Mouse (Mus musculus) liver, embryonic 13.5 days (tissue): Measurements from ENCODE around the gene Mpp6. TPM values are rescaled to one million over a fixed set of nuclear protein-coding genes. Genes with fewer than 3 reads are reported as not detected.

Experiments
- ATAC-seq: fragments of 200-750 bp; cut with Nextera tagmentation; 2 replicates; pipeline ENCODE4 v1.8.0; 2017; ENCODE audit warnings: low read depth, mild to moderate bottlenecking, moderate number of reproducible peaks, moderate library complexity
- DNase-seq: peaks from one replicate; pipeline ENCODE4 v3.0.0; 2022
- H3K27ac ChIP-seq: fragments of 300-500 bp; sonication (generic); 2 replicates; pipeline ENCODE4 v1.5.1; 2015; ENCODE audit warnings: moderate library complexity, mild to moderate bottlenecking, inconsistent platforms
- H3K27me3 ChIP-seq: fragments of 300-500 bp; sonication (generic); 2 replicates; pipeline ENCODE4 v1.6.1; 2015; ENCODE audit warnings: mild to moderate bottlenecking, inconsistent platforms
- H3K36me3 ChIP-seq: fragments of 300-500 bp; sonication (generic); 2 replicates; pipeline ENCODE4 v1.6.1; 2015; ENCODE audit warnings: mild to moderate bottlenecking, inconsistent platforms
- H3K4me1 ChIP-seq: fragments of 300-500 bp; sonication (generic); replicated peaks from 2 replicates; pipeline ENCODE4 v1.6.1; 2015; ENCODE audit warnings: inconsistent platforms
- H3K4me2 ChIP-seq: fragments of 300-500 bp; sonication (generic); 2 replicates; pipeline ENCODE4 v1.6.1; 2015; ENCODE audit warnings: inconsistent platforms, mild to moderate bottlenecking, moderate library complexity
- H3K4me3 ChIP-seq: fragments of 300-500 bp; sonication (generic); replicated peaks from 2 replicates; pipeline ENCODE4 v1.5.1; 2015; ENCODE audit warnings: mild to moderate bottlenecking, inconsistent platforms
- H3K9ac ChIP-seq: fragments of 300-500 bp; sonication (generic); 2 replicates; pipeline ENCODE4 v1.6.1; 2015; ENCODE audit warnings: mild to moderate bottlenecking, inconsistent platforms
- H3K9me3 ChIP-seq: fragments of 300-500 bp; sonication (generic); replicated peaks from 2 replicates; pipeline ENCODE4 v1.6.1; 2016; ENCODE audit warnings: inconsistent platforms
- WGBS: fragments of 180-500 bp; shearing (Covaris S2); methylation state at CpG from one replicate; pipeline ENCODE4 v1.1.7; 2015; ENCODE audit not compliant: insufficient replicate concordance; 5-methylcytosine and 5-hydroxymethylcytosine counted together
- polyA plus RNA-seq: library from polyadenylated mRNA; unstranded; fragments of >200 nt; fragmentation: Nextera tagmentation; extraction: Ambion mirVana; gene quantifications from 2 replicates; pipeline ENCODE4 v1.2.1, GENCODE M21; 2015

Gene Mpp6
- polyA plus RNA-seq, 1 experiment from 2014 or later = 43.1 TPM

- Histone ChIP-seq H3K36me3 (no peaks in the 10 kb centered on the region), H3K4me3 (no peak overlapping the region), H3K4me1 (no peaks in the 10 kb centered on the region), H3K27ac (no peak overlapping the region), H3K27me3 (no peaks in the 10 kb centered on the region), H3K4me2 (no peak overlapping the region), H3K9me3 (no peaks in the 10 kb centered on the region), H3K9ac (no peak overlapping the region)
- WGBS = 37% methylated on average over 5 of the region's 5 CpGs
- ATAC-seq (no peak), DNase-seq (no peak)
These were observed 118.1 kb downstream of the Mpp6 start for GRCm38 (mm10) chr6:50228180-50228579.

DNA sequence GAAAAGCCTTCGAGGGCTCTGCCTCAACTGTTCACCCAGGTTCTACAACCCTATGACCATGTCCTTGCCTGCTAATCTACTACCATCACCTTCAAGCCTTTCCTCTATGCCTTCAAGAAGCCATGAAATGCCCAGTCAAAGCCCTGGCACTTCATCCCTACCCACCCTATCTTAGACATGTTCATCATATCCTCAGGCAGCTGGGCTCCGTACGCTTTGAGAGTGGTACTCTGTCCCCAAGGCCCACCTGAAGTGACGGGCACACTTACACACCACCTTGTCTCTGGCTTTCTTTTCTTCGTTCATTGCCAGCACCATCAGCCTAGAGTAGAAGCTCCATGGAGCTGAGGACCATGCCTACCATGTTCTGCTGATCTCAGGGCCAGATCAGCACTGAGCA, 121.2 kb downstream of the Mpp6 start:
- no peaks in the 10 kb centered on the region for H3K9me3 ChIP-seq
- no peaks in the 10 kb centered on the region for H3K4me1 ChIP-seq
- no peak overlapping the region for H3K9ac ChIP-seq
- H3K36me3 ChIP-seq = no peaks in the 10 kb centered on the region
- DNase-seq (no peak), ATAC-seq (no peak)
- WGBS = 66% methylated on average over 5 of the region's 5 CpGs
- H3K27me3 ChIP-seq = no peaks in the 10 kb centered on the region
- no peak overlapping the region for H3K4me3 ChIP-seq
- no peak overlapping the region for H3K27ac ChIP-seq
- no peak overlapping the region for H3K4me2 ChIP-seq

GRCm38 (mm10) chr6:50232984-50233383, 122.9 kb downstream of the Mpp6 start:
- 44% methylated on average over 1 of the region's 1 CpGs for WGBS
- Histone ChIP-seq H3K27me3 (no peaks in the 10 kb centered on the region), H3K4me1 (no peaks in the 10 kb centered on the region), H3K27ac (no peak overlapping the region), H3K4me3 (no peak overlapping the region), H3K4me2 (no peak overlapping the region), H3K9me3 (no peaks in the 10 kb centered on the region), H3K9ac (no peak overlapping the region), H3K36me3 (no peaks in the 10 kb centered on the region)
- no peak for DNase-seq
- no peak for ATAC-seq

DNA sequence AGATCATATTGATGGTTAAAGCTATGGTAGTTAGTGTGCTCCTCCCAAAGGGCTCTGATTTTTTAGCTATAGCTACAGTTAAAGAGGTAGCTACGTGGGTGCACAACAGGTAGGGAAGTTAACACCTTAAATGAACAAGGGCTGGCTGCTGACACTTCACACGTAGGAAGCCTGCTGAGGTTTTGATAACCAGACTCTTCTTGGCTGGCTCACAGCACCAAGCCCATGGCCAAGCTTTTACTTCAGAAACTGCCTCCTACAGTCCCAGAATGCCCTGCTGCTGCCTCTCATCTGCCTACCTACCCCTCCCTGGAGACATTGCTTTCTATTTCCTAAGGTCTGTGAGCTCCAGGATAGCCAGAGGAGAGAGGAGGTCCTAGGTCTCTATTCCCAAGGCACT, 127.9 kb downstream of the Mpp6 start:
- ATAC-seq (no peak), DNase-seq (no peak)
- 48% methylated on average over 2 of the region's 2 CpGs for WGBS
- Histone ChIP-seq H3K4me3 (no peak overlapping the region), H3K9ac (no peak overlapping the region), H3K27me3 (no peaks in the 10 kb centered on the region), H3K27ac (no peak overlapping the region), H3K9me3 (no peaks in the 10 kb centered on the region), H3K4me2 (no peak overlapping the region), H3K4me1 (peaks cover 21% of the 10 kb centered on the region), H3K36me3 (no peaks in the 10 kb centered on the region)

DNA sequence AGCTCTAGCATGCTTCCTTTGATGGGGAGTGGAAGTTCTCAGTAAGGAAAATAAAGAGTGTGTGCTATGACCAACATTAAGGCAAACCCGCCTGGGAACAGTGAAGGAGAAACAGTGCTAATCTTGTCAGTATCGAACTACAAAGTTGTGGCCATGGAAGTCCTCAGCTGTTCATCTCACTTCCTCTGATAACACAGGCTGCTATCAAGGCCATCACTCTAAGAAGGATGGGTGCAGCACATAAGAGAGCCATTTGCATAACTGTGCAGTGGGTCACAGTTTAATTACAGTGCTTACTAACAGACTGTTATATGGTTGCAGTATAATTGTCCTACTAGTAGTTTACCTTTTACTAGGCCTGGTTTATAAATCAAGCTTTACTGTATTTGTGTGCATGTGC, 129.9 kb downstream of the Mpp6 start:
- ATAC-seq = no peak
- H3K9me3 ChIP-seq = no peaks in the 10 kb centered on the region
- peaks cover 21% of the 10 kb centered on the region for H3K4me1 ChIP-seq
- no peak overlapping the region for H3K4me3 ChIP-seq
- H3K27ac ChIP-seq = no peak overlapping the region
- no peaks in the 10 kb centered on the region for H3K27me3 ChIP-seq
- H3K9ac ChIP-seq = no peak overlapping the region
- 32% methylated on average over 2 of the region's 2 CpGs for WGBS
- no peaks in the 10 kb centered on the region for H3K36me3 ChIP-seq
- DNase-seq = no peak
- H3K4me2 ChIP-seq = no peak overlapping the region

- 33% methylated on average over 5 of the region's 5 CpGs for WGBS
- H3K9me3 ChIP-seq = no peaks in the 10 kb centered on the region
- no peak overlapping the region for H3K4me3 ChIP-seq
- peaks cover 21% of the 10 kb centered on the region for H3K4me1 ChIP-seq
- DNase-seq (no peak), ATAC-seq (peak; percentile 54; the same call in 1 of the 2 replicates)
- no peaks in the 10 kb centered on the region for H3K36me3 ChIP-seq
- no peak overlapping the region for H3K4me2 ChIP-seq
- no peaks in the 10 kb centered on the region for H3K27me3 ChIP-seq
- no peak overlapping the region for H3K27ac ChIP-seq
- H3K9ac ChIP-seq = no peak overlapping the region
These were observed 130.4 kb downstream of the Mpp6 start for GRCm38 (mm10) chr6:50240437-50240836.

DNA sequence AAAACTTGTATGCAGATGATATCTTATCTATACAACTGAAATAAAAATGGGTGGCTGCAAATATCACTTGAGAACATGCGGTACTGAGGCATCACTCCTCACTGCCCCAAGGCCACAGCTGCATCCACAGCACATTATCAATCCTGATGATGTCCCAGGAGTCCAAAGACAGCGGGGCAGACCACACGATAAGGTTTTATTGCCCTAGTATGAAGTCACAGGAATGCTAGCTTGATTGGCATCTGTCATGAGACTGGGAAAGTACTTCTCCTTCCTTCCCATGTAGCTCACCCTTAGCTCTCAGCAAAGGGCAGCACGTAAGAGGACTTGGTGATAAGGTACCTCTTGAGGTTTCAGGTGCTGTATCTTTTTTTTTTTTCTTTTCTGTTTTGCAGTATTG, 134.1 kb downstream of the Mpp6 start:
- WGBS = 56% methylated on average over 4 of the region's 4 CpGs
- DNase-seq = no peak
- Histone ChIP-seq H3K9me3 (no peaks in the 10 kb centered on the region), H3K4me1 (peaks cover 21% of the 10 kb centered on the region), H3K36me3 (no peaks in the 10 kb centered on the region), H3K27ac (no peak overlapping the region), H3K4me2 (no peak overlapping the region), H3K9ac (no peak overlapping the region), H3K27me3 (no peaks in the 10 kb centered on the region), H3K4me3 (no peak overlapping the region)
- no peak for ATAC-seq

DNA sequence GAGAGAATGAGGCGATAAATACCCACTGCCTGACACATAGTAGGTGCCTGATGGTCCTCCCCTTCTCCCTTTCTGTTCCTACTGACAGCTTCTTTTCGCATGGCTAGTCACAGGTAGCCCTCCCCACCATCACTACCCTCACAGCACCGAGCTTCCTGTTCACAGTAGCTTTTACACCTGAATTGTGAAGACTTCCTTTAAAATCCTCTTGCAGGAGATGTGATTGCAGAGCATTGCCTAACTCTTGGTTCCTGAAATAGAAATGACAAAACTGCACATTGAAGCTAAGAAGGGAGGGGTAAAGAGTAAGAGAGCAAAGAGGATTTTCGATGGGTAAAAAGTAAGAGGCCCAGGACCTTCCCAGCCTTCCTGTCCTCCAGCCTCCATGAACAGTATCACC, 134.9 kb downstream of the Mpp6 start:
- ATAC-seq (no peak), DNase-seq (no peak)
- H3K4me3 ChIP-seq = no peak overlapping the region
- 40% methylated on average over 4 of the region's 4 CpGs for WGBS
- peaks cover 17% of the 10 kb centered on the region for H3K4me1 ChIP-seq
- no peak overlapping the region for H3K4me2 ChIP-seq
- H3K27me3 ChIP-seq = no peaks in the 10 kb centered on the region
- no peaks in the 10 kb centered on the region for H3K36me3 ChIP-seq
- no peaks in the 10 kb centered on the region for H3K9me3 ChIP-seq
- H3K27ac ChIP-seq = no peak overlapping the region
- H3K9ac ChIP-seq = no peak overlapping the region

- 27% methylated on average over 2 of the region's 2 CpGs for WGBS
These were observed 137.3 kb downstream of the Mpp6 start for GRCm38 (mm10) chr6:50247356-50247755.

GRCm38 (mm10) chr6:50247791-50248190, 137.8 kb downstream of the Mpp6 start:
- ATAC-seq = no peak
- Histone ChIP-seq H3K4me2 (no peak overlapping the region), H3K9me3 (no peaks in the 10 kb centered on the region), H3K4me1 (no peaks in the 10 kb centered on the region), H3K9ac (no peak overlapping the region), H3K27ac (no peak overlapping the region), H3K27me3 (no peaks in the 10 kb centered on the region), H3K4me3 (no peak overlapping the region), H3K36me3 (no peaks in the 10 kb centered on the region)
- no peak for DNase-seq
- WGBS = 40% methylated on average over 4 of the region's 4 CpGs

More at GRCm38 (mm10) chr6:50247356-50247755, 137.3 kb downstream of the Mpp6 start:
- H3K36me3 ChIP-seq = no peaks in the 10 kb centered on the region
- no peak overlapping the region for H3K4me2 ChIP-seq
- no peaks in the 10 kb centered on the region for H3K9me3 ChIP-seq
- no peak overlapping the region for H3K27ac ChIP-seq
- no peak for ATAC-seq
- H3K4me3 ChIP-seq = no peak overlapping the region
- H3K4me1 ChIP-seq = no peaks in the 10 kb centered on the region
- no peak overlapping the region for H3K9ac ChIP-seq
- no peaks in the 10 kb centered on the region for H3K27me3 ChIP-seq
- no peak for DNase-seq
